Mouse (Mus musculus) left cerebral cortex, adult 2 months (tissue): Measurements from ENCODE around the gene Ddx55. TPM values are rescaled to one million over a fixed set of nuclear protein-coding genes. Genes with fewer than 3 reads are reported as not detected.

ENCODE experiments used
- DNase-seq, 2 experiments: peaks; one replicate each; pipeline ENCODE4 v3.0.0; 2021 to 2022; ENCODE audit warnings: low spot score in 2 of 2, mixed read lengths in 1 of 2; ENCODE audit errors: extremely low spot score in 1 of 2
- H3K27ac ChIP-seq: fragments of 200-600 bp; 2 replicates; pipeline ENCODE4 v1.8.1; 2022
- H3K4me3 ChIP-seq: fragments of 200-600 bp; 2 replicates; pipeline ENCODE4 v1.8.1; 2022
- CTCF ChIP-seq: fragments of 200-600 bp; IDR thresholded peaks from 2 replicates; pipeline ENCODE4 v1.8.1; 2022; ENCODE audit warnings: antibody characterized with exemption, mild to moderate bottlenecking, moderate library complexity
- intact Hi-C: fragments of 180-260 bp; cut with DNase I; formaldehyde crosslinking; loops from one replicate; pipeline ENCODE4 v1.15.1; 2025
- total RNA-seq, 2 experiments: library from RNA; stranded (reverse); gene quantifications; 2 replicates each; pipeline ENCODE4 v1.2.3; 2021

The Ddx55 gene
- total RNA-seq, 2 experiments from 2014 or later, result 25.8 to 28.3 TPM

GRCm38 (mm10) chr5:124524943-124525342 lies 27.7 kb upstream of the Ddx55 start:
- DNase-seq, result no peak
- TF ChIP-seq CTCF, result no peak
- Histone ChIP-seq H3K4me3 (no peak overlapping the region), H3K27ac (no peak overlapping the region)
- intact Hi-C loops, result no loop called here

GRCm38 (mm10) chr5:124528351-124528750 lies 24.3 kb upstream of the Ddx55 start:
- no peak for TF ChIP-seq CTCF
- DNase-seq, result no peak
- Histone ChIP-seq H3K4me3 (peak overlapping the region; percentile 93), H3K27ac (peak overlapping the region; percentile 97; the same call in 1 of the 2 replicates)
- intact Hi-C loops, result no loop called here

- DNase-seq, result no peak
- no peak for TF ChIP-seq CTCF
- intact Hi-C loops, result no loop called here
- peak overlapping the region; percentile 97 for H3K27ac ChIP-seq
- H3K4me3 ChIP-seq, result peak overlapping the region; percentile 93
Measured at GRCm38 (mm10) chr5:124528791-124529190, 23.9 kb upstream of the Ddx55 start.

- H3K4me3 ChIP-seq, result peak overlapping the region; percentile 93
- intact Hi-C loops, result no loop called here
- peak overlapping the region; percentile 97 for H3K27ac ChIP-seq
Measured at GRCm38 (mm10) chr5:124529191-124529651, 23.4 kb upstream of the Ddx55 start.

GRCm38 (mm10) chr5:124529697-124530096 lies 23.0 kb upstream of the Ddx55 start:
- Histone ChIP-seq H3K27ac (peak overlapping the region; percentile 97), H3K4me3 (peak overlapping the region; percentile 93)
- TF ChIP-seq CTCF, result no peak
- intact Hi-C loops, result loop anchor here (10.0 kb wide), 1 partner anchor 175 kb away; no protein-coding TSS in a partner anchor
- DNase-seq, result no peak

More at GRCm38 (mm10) chr5:124529191-124529651, 23.4 kb upstream of the Ddx55 start:
- no peak for DNase-seq
- no peak for TF ChIP-seq CTCF

- TF ChIP-seq CTCF, result no peak
- DNase-seq, result peak; percentile 79 to 81
- Histone ChIP-seq H3K27ac (peak within 1 kb of the TSS; percentile 97), H3K4me3 (peak within 1 kb of the TSS; percentile 93)
- intact Hi-C loops, result loop anchor here (10.0 kb wide), 1 partner anchor 176 kb away; no protein-coding TSS in a partner anchor
Measured at GRCm38 (mm10) chr5:124530655-124531582, 21.7 kb upstream of the Ddx55 start, which contains the start of gene Rilpl1. Gene Rilpl1, minus strand, starts transcription at chr5:124531391.

- intact Hi-C loops, result loop anchor here (10.0 kb wide), 1 partner anchor 177 kb away; no protein-coding TSS in a partner anchor
- no peak for TF ChIP-seq CTCF
- DNase-seq, result no peak
- H3K27ac ChIP-seq, result peak overlapping the region; percentile 97
- peak overlapping the region; percentile 93 for H3K4me3 ChIP-seq
Measured at GRCm38 (mm10) chr5:124531583-124531930, 21.1 kb upstream of the Ddx55 start.

GRCm38 (mm10) chr5:124532451-124532850 lies 20.2 kb upstream of the Ddx55 start:
- Histone ChIP-seq H3K27ac (no peak overlapping the region), H3K4me3 (no peak overlapping the region)
- no peak for TF ChIP-seq CTCF
- DNase-seq, result no peak
- intact Hi-C loops, result loop anchor here (10.0 kb wide), 1 partner anchor 178 kb away; no protein-coding TSS in a partner anchor

- no peak for TF ChIP-seq CTCF
- intact Hi-C loops, result loop anchor here (10.0 kb wide), 1 partner anchor 180 kb away; no protein-coding TSS in a partner anchor
- H3K4me3 ChIP-seq, result no peak overlapping the region
- no peak overlapping the region for H3K27ac ChIP-seq
- no peak for DNase-seq
Measured at GRCm38 (mm10) chr5:124535016-124535415, 17.6 kb upstream of the Ddx55 start.

- no peak overlapping the region; the same call in 1 of the 2 replicates for H3K4me3 ChIP-seq
- intact Hi-C loops, result loop anchor here (2.0 to 10.0 kb wide), 2 partner anchors 34 to 182 kb away; no protein-coding TSS in a partner anchor
- DNase-seq, result peak in 1 of 2 experiments; percentile 41
- no peak; the same call in 1 of the 2 replicates for TF ChIP-seq CTCF
- H3K27ac ChIP-seq, result peak overlapping the region; percentile 26
Measured at GRCm38 (mm10) chr5:124536776-124537175, 15.9 kb upstream of the Ddx55 start.

- peak; percentile 59 to 67 for DNase-seq
- H3K27ac ChIP-seq, result peak overlapping the region; percentile 72
- intact Hi-C loops, result loop anchor here (1.0 to 10.0 kb wide), 4 partner anchors 56 to 184 kb away; partner anchors contain the start of gene Snrnp35
- peak; percentile 66 for TF ChIP-seq CTCF
- H3K4me3 ChIP-seq, result no peak overlapping the region
Measured at GRCm38 (mm10) chr5:124538813-124539792, 13.6 kb upstream of the Ddx55 start.
